Mouse (Mus musculus) gastrocnemius, postnatal 4 days (tissue): ENCODE results near the gene Pdgfa. TPM values are rescaled to one million over a fixed set of nuclear protein-coding genes. Genes with fewer than 3 reads are reported as not detected.

Experiments
- total RNA-seq, 2 experiments: library from RNA; stranded (reverse); gene quantifications; 2 replicates each; pipeline ENCODE4 v1.2.3; 2021

The Pdgfa gene
- total RNA-seq, 2 experiments from 2014 or later, result 39.3 to 39.7 TPM

Other genes with a start within 250 kb of the Pdgfa start
- 10 to 100 TPM; 27.9 to 28.9 TPM for gene Fam20c, start 242.9 kb downstream of the Pdgfa start, total RNA-seq
- gene Gm5294, start 177.3 kb downstream of the Pdgfa start, total RNA-seq, result not detected
- 1 to 10 TPM; 3.9 to 5.1 TPM for gene Prkar1b, start 152.6 kb upstream of the Pdgfa start, total RNA-seq
- gene Dnaaf5, start 152.9 kb upstream of the Pdgfa start, total RNA-seq, result 10 to 100 TPM; 10.3 to 10.4 TPM
- gene Sun1, start 203.3 kb upstream of the Pdgfa start, total RNA-seq, result 10 to 100 TPM; 61.6 to 63.6 TPM